Comparison of ENCODE assay signal across 10 mouse cellular contexts in genomic region chr1:193586896-193587295, GRCm38 (mm10).
DNase-seq lines count a peak whose midpoint lies in the region; ATAC-seq and TF ChIP-seq lines count a peak whose summit lies in the region.
"Had no signal": no experiment of that assay in that cellular context is flagged by ENCODE, and none has a peak within 500 bp of the region (broad histone marks: within the 10 kb centered on the region; RNA-seq: fewer than 3 reads in every experiment).

No protein-coding gene starts in this region.

- WGBS in heart, embryonic 12.5 days: 32% methylated on average over 6 of the region's 6 CpGs
- WGBS in heart, embryonic 15.5 days: 28% methylated on average over 6 of the region's 6 CpGs

- no peak overlapping the region for H3K27ac ChIP-seq in heart, embryonic 12.5 days (ENCODE audit: poor library complexity, severe bottlenecking)
- H3K27ac ChIP-seq in cortical plate, adult 2 months (ENCODE audit: insufficient read depth, low read length): peak overlapping the region; percentile 24; the same call in 1 of the 2 replicates
- H3K27ac ChIP-seq in heart, embryonic 15.5 days: peak overlapping the region; percentile 50

- no peaks in the 10 kb centered on the region for H3K27me3 ChIP-seq in heart, embryonic 12.5 days (replicated peaks)
- H3K27me3 ChIP-seq in heart, embryonic 15.5 days: no peaks in the 10 kb centered on the region

- H3K4me2 ChIP-seq in heart, embryonic 12.5 days: no peak overlapping the region
- H3K4me2 ChIP-seq in heart, embryonic 15.5 days: no peak overlapping the region

- H3K36me3 ChIP-seq in heart, embryonic 12.5 days: no peaks in the 10 kb centered on the region
- H3K36me3 ChIP-seq in heart, embryonic 15.5 days: no peaks in the 10 kb centered on the region

- H3K9ac ChIP-seq in heart, embryonic 12.5 days: no peak overlapping the region
- H3K9ac ChIP-seq in heart, embryonic 15.5 days: no peak overlapping the region

- DNase-seq in heart, adult 8-10 months (ENCODE audit: low spot score): peak; percentile 23
- DNase-seq in left cerebral cortex, postnatal 36 days (ENCODE audit: low spot score in 2 of 2): peak; percentile 69 to 80
- no peak for DNase-seq in gastrocnemius, adult 18-20 months (ENCODE audit: low spot score)
- DNase-seq in gastrocnemius, postnatal 10 days: no peak
- no peak for DNase-seq in cerebellum, adult 18-20 months
- DNase-seq: kidney, postnatal 10 days had no signal

- no peaks in the 10 kb centered on the region for H3K9me3 ChIP-seq in heart, embryonic 12.5 days (replicated peaks)
- H3K9me3 ChIP-seq in heart, embryonic 15.5 days (replicated peaks): no peaks in the 10 kb centered on the region

- intact Hi-C loops in left cerebral cortex, postnatal 36 days (cut with DNase I): loop anchor here (5.0 kb wide), 4 partner anchors 85 to 1025 kb away; no protein-coding TSS in a partner anchor

- H3K4me3 ChIP-seq in heart, embryonic 12.5 days: no peak overlapping the region
- no peak overlapping the region for H3K4me3 ChIP-seq in cortical plate, adult 2 months (ENCODE audit: insufficient read depth, low read length)
- no peak overlapping the region for H3K4me3 ChIP-seq in heart, embryonic 15.5 days

- TF ChIP-seq CTCF in cortical plate, adult 2 months (IDR thresholded peaks at IDR 0.05; ENCODE audit: extremely low read depth, insufficient read depth, low read length): no peak

- no peak for TF ChIP-seq POLR2A in cortical plate, adult 2 months (IDR thresholded peaks at IDR 0.05; ENCODE audit: extremely low read depth, insufficient read depth, low read length)

- peaks cover 38% of the 10 kb centered on the region for H3K4me1 ChIP-seq in heart, embryonic 12.5 days (replicated peaks)
- peaks cover 9% of the 10 kb centered on the region for H3K4me1 ChIP-seq in cortical plate, adult 2 months (ENCODE audit: control insufficient read depth, insufficient read depth, low read length)
- peaks cover 27% of the 10 kb centered on the region for H3K4me1 ChIP-seq in heart, embryonic 15.5 days (replicated peaks)

- ATAC-seq in heart, embryonic 12.5 days (ENCODE audit: insufficient number of reproducible peaks, low FRiP score): no peak
- no peak for ATAC-seq in heart, embryonic 15.5 days (replicated peaks; ENCODE audit: insufficient number of reproducible peaks, insufficient read depth, low FRiP score, low read depth)
- ATAC-seq: CD4-positive, CD25-positive, alpha-beta regulatory T cell, adult 4 months had no signal

Comparison
In these comparisons a context has a peak if more than half of its experiments do, and no peak if none do; other contexts are left out.
1. DNase-seq: peak in heart, adult 8-10 months (single experiment) and left cerebral cortex, postnatal 36 days (2 of 2); none in gastrocnemius, adult 18-20 months (single experiment), gastrocnemius, postnatal 10 days (single experiment) and cerebellum, adult 18-20 months (0 of 2).